Mouse (Mus musculus): ENCODE results near the gene Tfam. TPM values are rescaled to one million over a fixed set of nuclear protein-coding genes. Genes with fewer than 3 reads are reported as not detected.

The Tfam gene
- polyA plus RNA-seq, 1 experiment from 2014 or later = 79.0 TPM

- 80% methylated on average over 5 of the region's 5 CpGs for WGBS
- ATAC-seq (ENCODE audit: low FRiP score, low read depth) = no peak
Measured at GRCm38 (mm10) chr10:71252421-71252820, 14.3 kb upstream of the Tfam start.

DNA sequence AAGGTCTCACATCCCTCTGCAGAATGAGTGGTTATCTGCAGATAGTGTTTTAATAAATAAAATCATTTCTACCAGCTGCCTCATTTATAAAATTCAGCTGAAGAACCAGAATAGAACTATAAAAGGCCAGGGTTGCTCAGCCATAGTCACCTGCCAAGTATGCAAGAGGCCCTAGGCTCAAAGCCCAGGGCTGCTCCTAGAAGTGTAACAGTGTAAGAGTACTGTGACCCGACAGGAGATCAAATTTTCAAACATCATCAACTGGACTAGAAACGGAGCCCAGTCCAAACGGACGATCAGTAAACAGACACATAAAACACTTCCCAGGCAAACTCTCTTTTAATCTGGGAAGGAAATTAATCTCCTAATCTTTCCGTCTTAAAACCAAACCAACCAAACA is 13.8 kb upstream of the Tfam start:
- Histone ChIP-seq H3K27me3 (no peaks in the 10 kb centered on the region), H3K4me2 (replicated peaks) (no peak overlapping the region), H3K9me3 (no peaks in the 10 kb centered on the region), H3K4me3 (no peak overlapping the region), H3K4me1 (no peaks in the 10 kb centered on the region), H3K36me3 (peaks cover 20% of the 10 kb centered on the region), H3K9ac (no peak overlapping the region), H3K27ac (no peak overlapping the region)
- no peak for ATAC-seq (ENCODE audit: low FRiP score, low read depth)
- WGBS = 73% methylated on average over 5 of the region's 5 CpGs

More at GRCm38 (mm10) chr10:71252421-71252820, 14.3 kb upstream of the Tfam start:
- no peak overlapping the region for H3K27ac ChIP-seq
- no peaks in the 10 kb centered on the region for H3K27me3 ChIP-seq
- no peaks in the 10 kb centered on the region for H3K4me1 ChIP-seq
- H3K36me3 ChIP-seq = peaks cover 24% of the 10 kb centered on the region
- no peak overlapping the region for H3K9ac ChIP-seq
- H3K4me3 ChIP-seq = no peak overlapping the region
- no peaks in the 10 kb centered on the region for H3K9me3 ChIP-seq
- no peak overlapping the region for H3K4me2 ChIP-seq (replicated peaks)

DNA sequence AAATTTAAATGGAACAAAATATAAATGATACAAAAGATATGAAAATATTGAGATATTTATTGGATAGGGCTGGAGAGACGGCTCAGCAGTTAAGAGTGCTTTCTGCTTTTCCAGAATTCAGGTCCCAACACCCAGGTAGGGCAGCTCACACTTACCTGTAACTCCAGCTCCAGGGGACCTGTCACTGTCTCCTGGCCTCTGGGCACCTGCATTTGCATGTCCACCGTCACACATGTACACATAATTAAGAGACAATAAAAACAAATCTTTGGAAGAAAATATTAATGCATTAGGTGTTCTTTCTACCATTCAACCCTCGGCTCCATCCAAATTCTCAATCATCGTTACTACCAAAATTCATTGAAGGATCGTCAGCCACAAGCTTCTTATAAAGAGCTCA is 13.2 kb upstream of the Tfam start:
- H3K27me3 ChIP-seq = no peaks in the 10 kb centered on the region
- peaks cover 16% of the 10 kb centered on the region for H3K36me3 ChIP-seq
- no peak overlapping the region for H3K4me3 ChIP-seq
- H3K27ac ChIP-seq = no peak overlapping the region
- no peaks in the 10 kb centered on the region for H3K4me1 ChIP-seq
- 85% methylated on average over 5 of the region's 5 CpGs for WGBS
- H3K4me2 ChIP-seq (replicated peaks) = no peak overlapping the region
- no peak overlapping the region for H3K9ac ChIP-seq
- no peaks in the 10 kb centered on the region for H3K9me3 ChIP-seq
- ATAC-seq (ENCODE audit: low FRiP score, low read depth) = no peak

DNA sequence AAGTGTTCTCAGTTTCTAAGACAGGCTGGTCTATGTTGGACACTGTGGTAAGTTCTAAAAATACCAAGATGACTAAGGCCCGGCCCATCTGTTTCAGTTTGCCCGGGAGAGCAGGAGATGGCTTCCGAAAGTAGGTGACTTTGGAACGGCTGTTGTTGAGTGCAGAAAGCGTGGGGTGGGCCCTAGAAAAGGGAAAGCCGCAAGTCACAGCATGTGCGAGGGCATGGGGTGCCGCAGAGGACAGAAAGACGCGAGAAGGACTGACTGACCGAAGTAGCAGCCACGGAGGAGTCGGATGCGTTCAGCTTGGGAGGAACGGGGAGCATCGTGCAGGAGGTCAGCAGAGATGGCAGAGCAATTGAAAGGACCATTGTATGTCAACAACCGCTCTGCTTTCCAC is 12.4 kb upstream of the Tfam start:
- Histone ChIP-seq H3K4me2 (replicated peaks) (no peak overlapping the region), H3K36me3 (peaks cover 10% of the 10 kb centered on the region), H3K9ac (no peak overlapping the region), H3K4me3 (no peak overlapping the region), H3K4me1 (no peaks in the 10 kb centered on the region), H3K27me3 (no peaks in the 10 kb centered on the region), H3K9me3 (no peaks in the 10 kb centered on the region), H3K27ac (no peak overlapping the region)
- WGBS = 83% methylated on average over 17 of the region's 17 CpGs
- ATAC-seq (ENCODE audit: low FRiP score, low read depth) = no peak

GRCm38 (mm10) chr10:71249086-71249880 is 11.2 kb upstream of the Tfam start:
- Histone ChIP-seq H3K4me2 (replicated peaks) (no peak overlapping the region), H3K9ac (no peak overlapping the region), H3K4me1 (no peaks in the 10 kb centered on the region), H3K27me3 (no peaks in the 10 kb centered on the region), H3K4me3 (no peak overlapping the region), H3K36me3 (peaks cover under 1% of the 10 kb centered on the region; the same call in 1 of the 2 replicates), H3K9me3 (no peaks in the 10 kb centered on the region), H3K27ac (no peak overlapping the region)
- 80% methylated on average over 10 of the region's 10 CpGs for WGBS
- no peak for ATAC-seq (ENCODE audit: low FRiP score, low read depth)

DNA sequence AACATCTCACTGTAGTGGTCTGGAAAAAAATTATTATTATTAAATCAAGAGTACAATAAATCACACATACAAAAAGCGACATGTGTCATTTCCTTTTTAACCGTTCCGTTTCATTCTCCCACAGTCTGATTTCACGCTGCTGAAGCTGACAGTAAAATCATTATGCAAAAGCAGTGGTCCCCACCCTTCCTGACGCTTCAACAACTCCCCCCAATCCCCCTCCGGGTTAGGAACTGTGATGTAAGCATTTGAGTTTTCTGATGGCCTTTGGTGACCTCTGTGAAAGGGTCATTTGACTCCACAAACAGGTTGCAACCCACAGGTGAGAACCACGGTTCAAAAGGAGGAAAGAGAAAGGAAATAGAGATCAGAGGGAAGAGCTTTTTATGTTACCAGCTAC is 8.9 kb upstream of the Tfam start:
- ATAC-seq (ENCODE audit: low FRiP score, low read depth) = no peak
- H3K4me2 ChIP-seq (replicated peaks) = no peak overlapping the region
- 35% methylated on average over 7 of the region's 7 CpGs for whole genome bisulfite sequencing
- no peaks in the 10 kb centered on the region for H3K9me3 ChIP-seq
- no peaks in the 10 kb centered on the region for H3K36me3 ChIP-seq
- no peak overlapping the region for H3K9ac ChIP-seq
- no peaks in the 10 kb centered on the region for H3K27me3 ChIP-seq
- H3K27ac ChIP-seq = no peak overlapping the region
- no peak overlapping the region for H3K4me3 ChIP-seq
- no peaks in the 10 kb centered on the region for H3K4me1 ChIP-seq

GRCm38 (mm10) chr10:71239479-71240120 is 1.5 kb upstream of the Tfam start:
- ATAC-seq (ENCODE audit: low FRiP score, low read depth) = no peak
- no peak overlapping the region for H3K9ac ChIP-seq
- H3K4me2 ChIP-seq (replicated peaks) = no peak overlapping the region
- H3K36me3 ChIP-seq = peaks cover 8% of the 10 kb centered on the region
- H3K27ac ChIP-seq = no peak overlapping the region
- H3K9me3 ChIP-seq = no peaks in the 10 kb centered on the region
- H3K4me3 ChIP-seq = no peak overlapping the region
- peaks cover 12% of the 10 kb centered on the region for H3K4me1 ChIP-seq
- H3K27me3 ChIP-seq = no peaks in the 10 kb centered on the region
- WGBS = 67% methylated on average over 6 of the region's 6 CpGs

DNA sequence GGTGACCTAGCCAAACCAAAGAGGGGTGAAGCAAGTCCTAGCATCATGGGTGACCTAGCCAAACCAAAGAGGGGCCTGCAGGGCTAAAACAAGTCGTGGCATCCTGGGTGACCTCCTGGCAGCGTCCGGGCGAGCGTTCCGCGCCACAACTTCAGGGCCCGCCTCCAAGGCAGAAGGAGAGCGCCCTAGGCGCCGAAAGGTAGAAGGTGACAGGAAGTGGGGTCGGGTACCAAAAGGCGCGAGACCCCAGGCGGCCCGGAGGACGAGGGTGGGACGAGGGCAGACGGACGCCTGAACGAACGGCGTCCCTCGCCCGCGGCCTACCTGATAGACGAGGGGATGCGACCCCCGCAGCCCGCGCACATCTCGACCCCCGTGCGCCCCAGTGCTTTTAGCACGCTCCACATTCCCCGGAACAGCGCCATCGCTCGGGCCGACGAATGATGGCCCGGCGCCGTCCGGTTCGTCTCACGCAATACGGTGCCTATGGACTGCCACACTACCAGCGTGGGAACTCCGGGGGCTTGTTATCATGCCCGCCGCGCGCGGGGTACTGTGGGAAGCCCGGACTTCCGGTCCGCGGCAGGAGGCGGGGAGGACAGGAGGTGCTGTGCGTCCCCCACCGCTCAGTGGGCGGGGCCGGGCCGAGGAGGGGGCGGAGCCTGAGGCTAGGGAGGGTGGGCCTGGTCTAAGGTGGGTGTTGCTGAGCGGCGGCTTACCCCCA is 402 bp downstream of the Tfam start:
- whole genome bisulfite sequencing = under 1% methylated on average over 67 of the region's 68 CpGs
- ATAC-seq (ENCODE audit: low FRiP score, low read depth) = peak; percentile 99
- Histone ChIP-seq H3K9ac (peak overlapping the region; percentile 92), H3K4me1 (peaks cover 12% of the 10 kb centered on the region), H3K27ac (peak overlapping the region; percentile 59; the same call in 1 of the 2 replicates), H3K27me3 (no peaks in the 10 kb centered on the region), H3K36me3 (peaks cover 27% of the 10 kb centered on the region), H3K4me2 (replicated peaks) (peak overlapping the region; percentile 70), H3K4me3 (peak overlapping the region; percentile 89), H3K9me3 (no peaks in the 10 kb centered on the region)

DNA sequence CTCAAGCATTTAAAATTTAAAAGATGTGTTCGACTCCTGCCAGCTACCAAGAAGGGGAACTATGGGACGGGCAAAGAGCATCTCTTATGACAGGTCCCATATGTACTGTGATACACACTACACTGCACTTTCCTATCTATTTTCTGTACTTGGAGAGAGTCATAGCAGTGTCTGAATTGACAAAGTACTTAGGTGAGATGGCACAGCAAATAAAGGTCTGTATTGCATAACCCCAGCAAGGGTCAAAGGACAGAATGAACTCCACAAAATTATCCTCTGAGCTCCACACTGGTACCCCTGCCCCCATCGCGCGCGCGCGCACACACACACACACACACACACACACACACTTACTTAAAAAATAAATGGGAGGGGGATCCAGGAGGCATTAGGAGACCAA is 4.0 kb downstream of the Tfam start:
- WGBS = 97% methylated on average over 8 of the region's 8 CpGs
- no peak for ATAC-seq (ENCODE audit: low FRiP score, low read depth)
- Histone ChIP-seq H3K9ac (no peak overlapping the region), H3K9me3 (no peaks in the 10 kb centered on the region), H3K4me3 (no peak overlapping the region), H3K27me3 (no peaks in the 10 kb centered on the region), H3K4me2 (replicated peaks) (no peak overlapping the region), H3K4me1 (peaks cover 12% of the 10 kb centered on the region), H3K27ac (no peak overlapping the region), H3K36me3 (peaks cover 54% of the 10 kb centered on the region)

GRCm38 (mm10) chr10:71225894-71226293 is 12.2 kb downstream of the Tfam start:
- Histone ChIP-seq H3K4me1 (no peaks in the 10 kb centered on the region), H3K4me2 (replicated peaks) (no peak overlapping the region), H3K4me3 (no peak overlapping the region), H3K27me3 (no peaks in the 10 kb centered on the region), H3K9me3 (peaks cover 7% of the 10 kb centered on the region; the same call in 1 of the 2 replicates), H3K36me3 (peaks cover 74% of the 10 kb centered on the region), H3K27ac (no peak overlapping the region), H3K9ac (no peak overlapping the region)
- WGBS = 39% methylated on average over 7 of the region's 7 CpGs
- no peak for ATAC-seq (ENCODE audit: low FRiP score, low read depth)

GRCm38 (mm10) chr10:71223101-71223500 is 15.0 kb downstream of the Tfam start:
- Histone ChIP-seq H3K9ac (no peak overlapping the region), H3K4me3 (no peak overlapping the region), H3K4me1 (no peaks in the 10 kb centered on the region), H3K4me2 (replicated peaks) (no peak overlapping the region), H3K9me3 (peaks cover 7% of the 10 kb centered on the region; the same call in 1 of the 2 replicates), H3K36me3 (peaks cover 48% of the 10 kb centered on the region), H3K27me3 (peaks cover 4% of the 10 kb centered on the region; the same call in 1 of the 2 replicates), H3K27ac (no peak overlapping the region)
- no peak for ATAC-seq (ENCODE audit: low FRiP score, low read depth)
- 79% methylated on average over 5 of the region's 5 CpGs for WGBS

DNA sequence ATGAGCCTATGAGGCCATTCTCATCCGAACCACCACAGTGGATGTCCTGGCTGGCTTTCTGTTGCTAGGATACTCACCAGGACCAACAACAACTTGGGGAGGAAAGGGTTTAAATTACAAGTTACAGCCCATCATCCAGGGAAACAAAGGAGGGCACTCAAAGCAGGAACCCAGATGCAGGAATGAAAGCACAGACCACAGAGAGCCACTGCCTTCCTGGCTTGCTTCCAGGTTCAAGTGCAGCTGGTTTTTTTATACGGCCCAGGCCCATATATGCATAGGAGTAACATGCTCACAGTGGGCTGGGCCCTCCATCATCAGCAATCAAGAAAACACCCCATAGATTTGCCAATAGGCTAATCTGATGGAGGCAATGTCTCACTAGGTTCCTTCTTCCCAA is 15.4 kb downstream of the Tfam start:
- 80% methylated on average over 2 of the region's 2 CpGs for WGBS
- H3K4me2 ChIP-seq (replicated peaks) = no peak overlapping the region
- no peak overlapping the region for H3K4me3 ChIP-seq
- H3K9me3 ChIP-seq = peaks cover 7% of the 10 kb centered on the region; the same call in 1 of the 2 replicates
- no peak overlapping the region for H3K27ac ChIP-seq
- no peak for ATAC-seq (ENCODE audit: low FRiP score, low read depth)
- H3K27me3 ChIP-seq = peaks cover 4% of the 10 kb centered on the region; the same call in 1 of the 2 replicates
- H3K9ac ChIP-seq = no peak overlapping the region
- peaks cover 45% of the 10 kb centered on the region for H3K36me3 ChIP-seq
- no peaks in the 10 kb centered on the region for H3K4me1 ChIP-seq
